Mouse (Mus musculus): ENCODE data around the gene Fbxl13.
A peak's percentile ranks its signal among the peaks of the same experiment; 100 is the strongest.

Fbxl13 gene

GRCm38 (mm10) chr5:21483275-21483674 lies 162.2 kb downstream of the Fbxl13 start:
- no peak for DNase-seq (ENCODE audit: low spot score)

GRCm38 (mm10) chr5:21482446-21483222 lies 162.8 kb downstream of the Fbxl13 start:
- DNase-seq (ENCODE audit: low spot score): no peak

DNA sequence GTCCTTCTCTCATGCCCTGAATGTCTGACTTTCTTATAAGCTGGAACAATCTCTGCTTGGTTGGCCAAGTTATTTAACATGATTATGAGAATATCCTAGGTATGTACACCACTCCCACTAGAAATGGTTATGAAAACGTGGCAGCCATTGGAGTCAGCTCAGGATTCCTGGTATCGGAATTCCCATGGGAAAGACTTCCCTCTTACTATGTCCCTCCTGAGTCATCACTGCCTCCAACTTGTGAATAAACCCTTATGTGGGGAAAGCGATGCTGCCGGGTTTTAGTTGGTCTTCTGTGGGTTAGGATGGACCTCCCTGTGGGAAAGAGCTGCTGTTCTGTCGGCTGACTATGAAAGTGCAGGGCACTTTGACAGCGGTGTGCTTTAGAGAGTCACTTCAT lies 163.9 kb downstream of the Fbxl13 start:
- DNase-seq (ENCODE audit: low spot score): no peak

DNA sequence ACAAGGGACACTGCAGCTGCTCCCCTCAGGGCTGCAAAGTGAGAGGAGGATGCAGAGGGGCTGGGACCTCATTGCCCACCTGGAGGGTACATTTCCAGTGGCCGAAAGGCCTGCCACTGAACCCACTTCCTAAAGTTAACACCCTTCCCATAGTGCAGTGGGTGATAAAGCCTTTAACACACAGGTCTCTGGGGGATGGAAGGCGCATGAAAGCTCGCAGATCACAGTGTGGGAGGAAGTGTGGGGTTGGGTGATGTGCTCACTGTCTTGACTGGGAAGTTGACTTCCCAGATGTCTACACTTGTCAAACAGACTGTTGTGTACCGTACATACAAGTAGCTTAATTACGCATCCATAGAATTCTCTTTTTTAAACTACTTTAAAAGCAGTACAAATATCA lies 165.7 kb downstream of the Fbxl13 start:
- DNase-seq (ENCODE audit: low spot score): no peak

DNA sequence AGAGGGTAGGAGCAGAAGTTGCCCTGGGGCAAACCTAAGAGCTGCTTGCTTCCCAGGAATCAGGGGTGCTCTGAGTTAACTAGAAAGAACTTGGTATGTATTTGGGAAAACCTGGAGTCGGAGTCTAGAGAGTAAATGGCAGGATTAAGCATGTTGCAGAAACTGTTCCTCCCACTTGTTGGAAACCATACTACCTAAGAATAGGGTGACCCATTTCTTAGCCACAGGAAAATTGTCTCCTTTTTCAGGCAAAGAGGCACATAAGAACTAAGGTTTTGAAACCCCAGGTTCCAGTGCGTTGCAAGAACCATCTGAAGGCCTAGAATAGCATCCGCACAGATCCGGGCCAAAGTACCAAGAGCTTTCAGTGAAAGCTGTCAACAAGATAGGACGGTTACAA lies 167.0 kb downstream of the Fbxl13 start:
- no peak for DNase-seq (ENCODE audit: low spot score)

GRCm38 (mm10) chr5:21468100-21468499 lies 177.3 kb downstream of the Fbxl13 start:
- DNase-seq (ENCODE audit: low spot score): no peak

DNA sequence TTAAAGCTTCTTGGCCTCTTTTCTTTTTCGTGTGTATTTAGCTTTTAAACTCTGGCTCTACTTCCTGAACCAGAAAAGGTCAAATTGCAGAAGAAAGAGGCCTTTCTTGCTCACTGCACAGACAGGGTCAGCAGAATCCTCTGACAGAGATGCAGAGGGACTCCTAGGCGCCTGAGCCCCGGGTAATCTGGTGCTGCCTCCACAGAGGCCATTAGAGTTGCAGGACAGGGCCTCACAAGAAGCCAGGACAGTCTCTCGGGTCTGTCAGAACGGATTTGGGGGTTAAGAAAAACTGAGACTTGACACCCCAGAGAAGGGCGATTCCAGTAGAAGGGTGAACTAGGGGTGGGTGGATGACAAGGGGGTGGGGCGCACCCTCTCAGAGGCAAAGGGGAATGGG lies 178.0 kb downstream of the Fbxl13 start:
- DNase-seq (ENCODE audit: low spot score): no peak

GRCm38 (mm10) chr5:21440833-21441530 lies 204.5 kb downstream of the Fbxl13 start:
- DNase-seq (ENCODE audit: low spot score): peak; percentile 29

DNA sequence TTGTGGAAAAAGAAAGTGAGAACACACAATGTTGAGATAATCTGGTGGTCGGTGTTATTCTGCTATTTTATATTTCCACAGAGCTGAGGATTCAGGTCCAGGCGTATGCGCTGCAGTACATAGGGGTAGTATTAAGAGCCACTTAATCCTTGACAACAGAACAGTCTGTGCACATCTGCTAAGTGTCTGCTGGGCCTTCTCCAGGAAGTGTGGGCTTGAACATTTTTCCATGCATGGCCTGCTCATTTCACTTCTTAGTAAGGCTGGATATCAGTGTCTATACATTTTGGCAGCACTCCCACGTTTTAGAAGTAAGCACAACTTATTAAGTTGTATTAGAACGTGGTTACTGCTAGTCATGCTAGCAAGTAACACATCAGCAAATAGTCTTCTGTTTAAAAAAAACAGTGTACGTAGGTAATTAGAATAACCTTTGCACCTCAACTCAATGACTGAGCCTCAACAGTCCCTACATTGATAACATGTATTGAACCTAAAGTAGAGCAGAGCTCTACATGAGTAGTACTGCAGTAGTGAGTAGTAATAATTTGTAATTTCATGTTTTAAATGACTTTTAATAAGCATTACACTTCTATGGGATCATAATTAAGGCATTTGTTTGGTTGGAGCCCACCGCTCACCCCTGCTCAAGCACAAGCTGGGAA lies 205.9 kb downstream of the Fbxl13 start:
- DNase-seq (ENCODE audit: low spot score): no peak

- no peak for DNase-seq (ENCODE audit: low spot score)
Measured at GRCm38 (mm10) chr5:21438428-21438827, 207.0 kb downstream of the Fbxl13 start.

DNA sequence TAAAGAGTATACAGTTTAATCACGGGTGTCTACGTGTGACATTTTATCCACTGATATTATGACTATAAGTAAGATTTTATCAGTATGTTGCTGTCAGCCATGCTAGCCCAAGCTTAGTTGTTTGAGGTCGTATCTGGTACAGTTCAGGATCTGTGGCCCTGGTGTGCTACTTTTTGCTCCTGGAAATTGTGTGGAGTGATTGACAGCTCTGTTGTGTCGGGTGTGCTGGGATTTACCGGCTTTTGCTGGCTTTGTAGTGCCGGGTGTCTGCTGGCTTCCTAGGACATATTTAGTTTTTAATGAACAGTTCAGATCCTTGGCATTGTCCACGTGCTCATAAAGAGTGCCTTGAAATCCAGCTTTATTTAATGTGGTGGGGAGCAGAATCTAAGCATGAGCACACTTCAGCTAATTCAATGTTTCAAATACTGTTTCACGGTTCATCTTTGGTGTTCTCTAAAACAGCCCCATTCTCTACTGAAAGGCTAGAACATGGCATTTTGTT lies 208.9 kb downstream of the Fbxl13 start:
- no peak for DNase-seq (ENCODE audit: low spot score)

DNA sequence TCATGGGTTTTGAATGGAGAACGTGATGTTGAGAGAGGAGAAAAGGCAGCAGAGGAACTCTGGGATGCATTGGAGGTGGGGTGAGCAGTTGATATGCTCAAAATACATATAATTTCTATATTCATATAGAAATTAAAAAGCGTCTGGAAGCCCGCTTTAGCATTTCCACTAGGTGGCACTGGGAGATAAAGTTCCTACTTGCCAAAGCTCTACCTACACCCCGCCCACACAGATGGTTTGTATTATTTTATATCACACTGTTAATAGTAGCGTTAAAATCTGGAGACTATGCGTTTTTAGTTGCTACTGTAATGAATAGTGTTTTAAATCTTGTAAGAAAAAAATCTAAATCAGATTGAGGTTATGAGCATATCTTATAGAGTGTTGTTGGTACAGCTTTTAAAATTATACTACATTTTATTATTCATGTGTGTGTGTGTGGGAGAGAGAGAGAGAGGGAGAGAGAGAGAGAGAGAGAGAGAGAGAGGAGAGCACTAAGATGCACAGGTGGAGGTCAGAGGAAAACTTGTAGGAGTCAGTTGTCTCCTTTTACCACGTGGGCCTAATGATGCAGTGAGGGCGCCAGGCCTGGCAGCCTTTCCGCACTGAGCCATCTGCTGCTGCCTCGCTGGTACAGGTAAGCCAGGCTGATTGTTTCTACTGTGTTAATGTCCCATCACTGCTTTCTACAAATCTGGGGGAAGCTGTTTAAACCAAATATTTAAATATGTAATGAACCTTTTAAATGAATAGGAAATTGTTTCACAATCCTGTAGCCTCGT lies 211.1 kb downstream of the Fbxl13 start:
- no peak for DNase-seq (ENCODE audit: low spot score)

Measured in ovary, postnatal 36 days (tissue).